Mouse (Mus musculus) c-Kit-negative CD71-positive TER-119-positive erythroid progenitor cells, embryonic 14.5 days (primary cell): Measurements from ENCODE around the gene Suco.
A peak's percentile ranks its signal among the peaks of the same experiment; 100 is the strongest.

Experiments
- DNase-seq: peaks from one replicate; pipeline ENCODE4 v3.0.0-alpha.2; 2013; ENCODE audit warnings: low read depth, low spot score

The Suco gene

DNA sequence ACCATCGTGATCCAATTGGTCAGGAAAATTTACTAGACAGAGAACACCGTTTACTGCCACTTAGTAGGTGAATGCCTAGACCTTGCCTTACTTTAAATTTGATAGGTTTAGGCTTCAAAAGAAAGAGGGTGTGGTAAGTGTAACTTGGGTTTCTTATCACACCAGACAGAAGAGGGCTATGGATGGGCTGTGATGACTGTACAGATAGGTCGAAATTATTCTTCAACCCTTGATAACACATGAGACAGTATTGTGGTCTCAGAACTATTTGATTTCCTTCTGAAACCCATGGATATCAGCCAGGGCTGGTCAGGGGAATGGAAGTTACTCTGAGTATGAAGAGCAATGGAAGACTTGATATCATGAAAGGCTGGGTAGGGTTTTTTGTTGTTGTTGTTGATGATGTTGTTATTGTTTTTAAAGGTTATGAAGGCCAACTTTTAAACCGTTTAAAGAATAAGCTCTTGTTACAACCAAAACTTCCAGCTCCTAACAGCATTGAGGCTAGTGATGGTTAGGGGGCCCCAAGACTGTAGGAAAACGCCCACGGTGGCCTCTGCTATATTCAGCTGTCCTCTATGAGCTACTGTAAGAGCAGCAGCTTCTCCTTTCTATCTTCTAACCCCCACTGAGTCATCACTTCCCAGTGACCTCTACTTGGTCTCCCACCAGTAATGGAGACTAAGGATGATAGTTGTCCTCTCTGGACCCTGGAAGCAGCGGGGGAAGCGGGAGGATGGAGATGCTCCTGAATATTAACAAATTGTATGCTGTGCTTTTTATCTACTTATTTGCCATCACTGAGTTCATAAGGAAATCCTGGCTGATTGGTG lies 84.4 kb downstream of the Suco start:
- peak; percentile 44 for DNase-seq

DNA sequence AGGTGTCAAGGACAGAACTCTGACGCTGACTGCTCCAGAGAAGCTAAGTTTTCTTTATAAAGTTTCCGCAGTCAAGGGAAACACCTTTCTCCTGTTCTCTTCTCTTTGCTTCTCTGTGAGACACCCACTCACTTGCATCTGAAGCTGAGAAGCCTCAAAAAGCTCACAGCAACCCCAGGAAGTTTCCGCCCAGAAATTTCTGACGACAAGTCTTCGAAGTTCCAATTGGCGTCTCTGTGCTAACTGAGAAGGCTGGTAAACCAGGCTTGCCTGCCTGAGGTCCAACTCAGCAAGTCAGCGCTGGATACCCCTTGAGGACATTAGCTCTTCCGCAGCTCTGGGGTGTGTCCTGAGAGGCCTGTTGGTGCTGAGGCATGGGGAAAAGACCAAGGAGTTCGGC lies 88.1 kb downstream of the Suco start, which contains the start of gene Fasl:
Gene Fasl, minus strand, starts transcription at position 157 of the 400 bp plus-strand sequence.
- DNase-seq: no peak

DNA sequence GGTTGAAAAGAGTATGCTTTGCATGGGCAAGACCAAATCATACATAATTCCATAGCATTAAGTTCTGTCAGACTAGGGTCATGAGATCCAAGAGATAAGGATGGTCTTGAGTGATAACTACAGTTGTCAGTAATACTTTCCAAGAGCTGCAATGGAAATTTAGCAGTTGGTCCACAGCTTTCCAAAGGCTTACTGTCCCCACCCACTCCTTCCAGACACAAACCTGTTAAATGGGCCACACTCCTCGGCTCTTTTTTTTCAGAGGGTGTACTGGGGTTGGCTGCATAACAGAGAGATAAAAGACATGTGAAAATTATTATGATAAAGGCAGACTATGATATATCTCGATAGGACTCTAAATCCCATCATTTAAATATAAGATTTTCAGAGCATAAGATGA lies 93.8 kb downstream of the Suco start:
- DNase-seq: no peak

DNA sequence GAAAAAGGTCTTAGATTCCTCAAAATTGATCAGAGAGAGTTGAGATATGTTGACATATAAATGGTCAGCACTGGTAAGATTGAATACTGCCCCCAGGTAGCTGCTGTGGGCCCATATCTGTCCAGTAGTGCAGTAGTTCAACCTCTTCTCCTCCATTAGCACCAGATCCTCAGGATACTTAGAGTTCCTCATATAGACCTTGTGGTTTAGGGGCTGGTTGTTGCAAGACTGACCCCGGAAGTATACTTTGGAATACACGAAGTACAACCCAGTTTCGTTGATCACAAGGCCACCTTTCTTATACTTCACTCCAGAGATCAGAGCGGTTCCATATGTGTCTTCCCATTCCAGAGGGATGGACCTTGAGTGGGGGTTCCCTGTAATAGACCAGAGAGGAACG lies 94.9 kb downstream of the Suco start:
- DNase-seq: no peak

DNA sequence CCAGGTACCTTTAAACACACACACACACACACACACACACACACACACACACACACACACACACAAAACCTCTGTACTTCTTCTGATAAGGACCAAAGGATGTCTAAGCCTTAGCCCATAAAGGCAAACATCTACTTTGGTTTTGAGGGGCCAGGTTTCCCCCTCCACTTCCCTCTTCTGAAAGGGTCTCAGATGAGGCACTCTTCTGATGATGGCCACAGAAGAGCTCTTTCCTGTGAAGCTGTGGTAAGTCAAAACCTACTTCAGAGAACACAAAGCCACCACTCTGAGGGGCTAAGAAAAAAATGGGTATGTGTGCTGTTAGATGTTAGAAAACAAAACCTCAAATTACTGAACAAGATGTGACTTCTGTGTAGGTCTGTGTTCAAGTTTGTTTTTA lies 97.4 kb downstream of the Suco start:
- no peak for DNase-seq

DNA sequence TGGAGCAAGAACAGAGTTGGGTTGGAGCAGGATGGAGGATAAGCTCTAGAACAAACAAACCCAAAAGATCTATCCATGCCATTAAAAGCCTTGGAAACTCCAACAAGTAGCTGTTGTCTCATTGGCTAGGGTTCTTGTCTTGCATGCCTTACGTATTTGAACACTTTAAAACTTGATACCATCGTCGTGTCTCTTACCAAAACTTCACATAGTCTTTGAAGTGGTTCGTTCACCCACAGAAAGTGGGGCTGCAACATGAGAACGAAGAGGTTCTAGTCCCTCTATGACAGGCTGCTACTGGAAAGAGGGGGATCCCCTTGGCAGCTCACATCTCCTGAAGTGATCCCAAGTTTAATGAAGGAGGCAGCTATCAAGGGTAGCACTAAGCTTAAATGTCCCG lies 101.3 kb downstream of the Suco start:
- no peak for DNase-seq

DNA sequence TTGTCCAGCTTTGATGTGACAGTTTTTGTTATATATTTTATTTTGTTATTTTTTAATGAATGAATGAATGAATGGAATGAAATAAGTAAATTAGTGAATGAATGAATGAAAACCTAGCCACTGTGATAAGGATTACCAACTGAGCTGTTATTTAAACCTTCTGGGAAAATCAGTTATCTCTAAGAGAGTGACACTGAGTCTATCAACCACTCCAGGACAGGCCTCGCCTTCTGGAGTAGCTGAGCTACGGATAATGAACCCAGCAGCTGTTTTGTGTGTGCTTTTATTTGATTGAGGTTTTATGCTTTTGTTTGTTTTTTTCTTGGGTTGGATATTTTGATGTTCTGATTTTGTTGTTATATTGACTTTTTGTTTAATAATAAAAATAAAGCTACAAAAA lies 105.2 kb downstream of the Suco start:
- DNase-seq: no peak

DNA sequence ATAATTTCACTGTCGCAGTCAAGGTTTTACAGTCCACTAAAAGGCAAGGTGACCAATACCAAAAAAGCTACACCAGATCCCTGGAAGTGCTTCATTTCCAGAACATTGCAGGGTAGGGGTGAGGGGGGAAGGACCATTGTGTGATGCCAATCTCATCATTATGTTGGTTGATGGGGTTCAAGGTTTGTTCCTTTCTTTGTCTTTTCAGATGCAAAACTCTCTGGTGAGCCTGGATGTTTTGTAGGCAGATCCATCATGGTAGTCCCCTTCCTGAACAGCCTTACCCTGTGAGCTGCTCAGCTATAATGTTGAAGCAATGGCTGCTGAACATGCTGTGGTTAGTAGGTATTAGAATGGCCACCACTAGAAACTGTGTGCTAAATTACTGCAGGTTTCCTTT lies 107.2 kb downstream of the Suco start:
- DNase-seq: no peak

DNA sequence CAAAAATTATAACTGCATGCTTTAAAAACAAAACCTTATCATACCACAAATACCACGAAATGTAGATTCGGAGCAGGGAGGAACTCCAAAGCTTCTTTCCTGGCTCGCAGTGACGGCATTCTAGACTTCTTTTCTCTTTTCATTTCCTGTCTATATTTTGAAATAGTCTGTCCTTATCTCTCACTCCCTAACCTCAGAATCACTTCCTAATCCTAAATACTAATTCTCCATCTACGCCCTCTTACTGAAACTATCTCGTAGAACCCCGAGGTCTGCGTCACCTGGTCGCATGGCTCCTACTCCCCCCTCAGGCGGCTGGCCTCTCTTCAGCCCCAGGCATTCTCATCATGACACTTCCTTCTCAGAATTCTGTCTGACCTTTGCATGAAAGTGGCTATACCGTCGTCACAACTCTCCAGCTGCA lies 109.4 kb downstream of the Suco start:
- DNase-seq: no peak

DNA sequence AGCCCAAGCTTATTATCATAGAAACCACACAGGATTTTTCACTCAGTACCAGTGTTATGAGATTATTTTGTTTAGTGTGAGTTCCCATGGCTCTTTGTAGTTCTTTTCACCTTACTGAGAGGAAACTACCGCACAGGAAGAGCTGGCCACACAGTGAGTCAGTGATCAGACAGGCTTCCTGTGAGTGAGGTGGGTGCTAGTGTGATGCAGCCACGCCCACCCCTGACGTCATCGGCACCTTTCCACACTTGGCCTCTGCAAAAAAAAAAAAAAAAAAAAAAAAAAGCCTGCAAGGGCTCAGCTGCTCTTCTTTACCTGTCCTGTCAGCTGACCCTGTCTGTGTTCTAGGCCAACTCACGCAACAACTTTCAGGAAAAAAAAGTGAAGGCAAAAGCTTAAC lies 109.8 kb downstream of the Suco start:
- DNase-seq: peak; percentile 63
